In the genomic region with DNA sequence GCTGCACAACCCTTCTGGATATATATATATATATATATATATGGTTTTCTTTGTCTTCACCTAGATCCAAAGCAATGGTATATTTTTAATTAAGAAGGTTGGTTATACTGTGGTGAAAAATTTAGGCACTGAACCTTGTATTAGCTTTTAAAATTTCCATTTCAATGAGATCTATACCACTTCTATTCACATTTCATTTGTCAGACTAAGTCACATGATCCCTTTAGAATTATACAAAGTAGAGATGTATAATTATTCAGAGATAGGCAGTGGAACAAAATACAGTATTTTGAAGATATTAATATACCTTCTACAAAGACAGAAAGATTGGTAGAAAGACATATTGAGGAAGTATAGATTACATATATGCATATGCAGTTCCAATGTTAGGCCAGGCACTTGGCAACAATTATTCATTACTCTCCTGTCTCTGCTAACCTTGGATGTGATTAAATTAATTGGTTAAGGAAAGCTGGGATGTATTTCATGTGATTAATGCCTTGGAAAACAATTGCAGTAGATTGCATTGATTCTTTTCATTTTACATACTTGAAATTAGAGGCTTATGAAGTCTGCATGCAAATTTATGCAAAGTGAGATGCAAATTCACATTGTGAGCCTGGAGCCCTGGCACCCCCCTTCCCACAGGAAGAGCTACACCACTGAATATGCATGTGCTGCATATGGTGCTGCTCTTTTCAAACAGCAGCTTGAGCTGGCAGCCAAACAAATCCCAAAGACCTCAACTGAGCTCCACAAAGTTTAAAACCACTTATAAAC, we compare ENCODE assay signal across 11 mouse cellular contexts.
DNase-seq lines count a peak whose midpoint lies in the region; ATAC-seq and TF ChIP-seq lines count a peak whose summit lies in the region.
"Had no signal": no experiment of that assay in that cellular context is flagged by ENCODE, and none has a peak within 500 bp of the region (broad histone marks: within the 10 kb centered on the region; RNA-seq: fewer than 3 reads in every experiment).

No protein-coding gene starts in this region.

- no peaks in the 10 kb centered on the region for H3K4me1 ChIP-seq in forebrain, embryonic 12.5 days
- no peaks in the 10 kb centered on the region for H3K4me1 ChIP-seq in neural tube, embryonic 14.5 days (ENCODE audit: control insufficient read depth, insufficient read depth, low read length)
- H3K4me1 ChIP-seq: limb, embryonic 10.5 days had no signal

- no peak for TF ChIP-seq CTCF in left cerebral cortex, adult 2 months (IDR thresholded peaks at IDR 0.05)

- H3K4me2 ChIP-seq in forebrain, embryonic 12.5 days, result no peak overlapping the region
- H3K4me2 ChIP-seq in neural tube, embryonic 14.5 days (ENCODE audit: low read depth, low read length), result no peak overlapping the region

- intact Hi-C loops in left cerebral cortex, adult 2 months (cut with DNase I), result no loop called here

- no peaks in the 10 kb centered on the region for H3K36me3 ChIP-seq in forebrain, embryonic 12.5 days (replicated peaks)
- no peaks in the 10 kb centered on the region for H3K36me3 ChIP-seq in neural tube, embryonic 14.5 days (ENCODE audit: control insufficient read depth, insufficient read depth, low read length)
- H3K36me3 ChIP-seq: limb, embryonic 10.5 days had no signal

- DNase-seq in frontal cortex, postnatal 36 days (ENCODE audit: low spot score in 2 of 2), result peak; percentile 34 to 72
- DNase-seq in left cerebral cortex, adult 2 months (ENCODE audit: extremely low spot score in 1 of 2, low spot score in 2 of 2), result peak; percentile 7 to 17
- no peak for DNase-seq in kidney, postnatal 4 days
- DNase-seq in thymus, postnatal 4 days, result no peak
- no peak for DNase-seq in kidney, postnatal 14 days
- DNase-seq in thymus, postnatal 36 days, result no peak
- DNase-seq: gastrocnemius, postnatal 10 days; lung, postnatal 14 days had no signal

- no peak overlapping the region for H3K9ac ChIP-seq in forebrain, embryonic 12.5 days
- H3K9ac ChIP-seq in neural tube, embryonic 14.5 days (replicated peaks; ENCODE audit: low read depth, low read length), result no peak overlapping the region

- ATAC-seq in forebrain, embryonic 12.5 days (ENCODE audit: low FRiP score), result peak; percentile 94
- peak; percentile 93 for ATAC-seq in neural tube, embryonic 14.5 days (ENCODE audit: low read depth)

- peak overlapping the region; percentile 44; the same call in 1 of the 2 replicates for H3K27ac ChIP-seq in forebrain, embryonic 12.5 days
- no peak overlapping the region; the same call in 1 of the 2 replicates for H3K27ac ChIP-seq in left cerebral cortex, adult 2 months
- no peak overlapping the region for H3K27ac ChIP-seq in neural tube, embryonic 14.5 days (ENCODE audit: low read depth, low read length)
- H3K27ac ChIP-seq: limb, embryonic 10.5 days had no signal

- H3K27me3 ChIP-seq in forebrain, embryonic 12.5 days, result no peaks in the 10 kb centered on the region
- no peaks in the 10 kb centered on the region for H3K27me3 ChIP-seq in neural tube, embryonic 14.5 days (ENCODE audit: control insufficient read depth, insufficient read depth, low read length)

- no peak overlapping the region for H3K4me3 ChIP-seq in forebrain, embryonic 12.5 days (replicated peaks)
- H3K4me3 ChIP-seq in left cerebral cortex, adult 2 months, result no peak overlapping the region
- no peak overlapping the region for H3K4me3 ChIP-seq in neural tube, embryonic 14.5 days (ENCODE audit: low read depth, low read length)
- H3K4me3 ChIP-seq: limb, embryonic 10.5 days had no signal

- no peaks in the 10 kb centered on the region for H3K9me3 ChIP-seq in forebrain, embryonic 12.5 days
- no peaks in the 10 kb centered on the region for H3K9me3 ChIP-seq in neural tube, embryonic 14.5 days (ENCODE audit: control insufficient read depth, low read length)
- H3K9me3 ChIP-seq: limb, embryonic 10.5 days had no signal

Comparison
In these comparisons a context has a peak if more than half of its experiments do, and no peak if none do; other contexts are left out.
1. DNase-seq: peak in frontal cortex, postnatal 36 days (2 of 2) and left cerebral cortex, adult 2 months (2 of 2); none in kidney, postnatal 4 days (0 of 2), thymus, postnatal 4 days (single experiment), kidney, postnatal 14 days (single experiment) and thymus, postnatal 36 days (0 of 2).